Mouse (Mus musculus) erythroblast, adult 5-6 weeks (primary cell): Measurements from ENCODE around the gene Amer2. TPM values are rescaled to one million over a fixed set of nuclear protein-coding genes. Genes with fewer than 3 reads are reported as not detected.

Source experiments
- ATAC-seq: replicated peaks from 2 replicates; pipeline ENCODE4 v1.8.0; 2016; ENCODE audit warnings: moderate number of reproducible peaks, mild to moderate bottlenecking, moderate TSS enrichment, inconsistent platforms; ENCODE audit not compliant: poor library complexity, low FRiP score, severe bottlenecking
- total RNA-seq, 2 experiments: library from RNA; stranded (forward) in 1 of 2; stranded (reverse) in 1 of 2; fragments of 150-400 nt in 1 of 2; fragments of 200-764, 138-1000 nt in 1 of 2; gene quantifications; 2 replicates each; pipeline versions ENCODE4 v1.2.3 to v1.2.4; 2015 to 2017; ENCODE audit warnings: low replicate concordance in 2 of 2

The Amer2 gene
- total RNA-seq, 2 experiments from 2014 or later, result 0.51 to 2.5 TPM

- no peak for ATAC-seq
These were observed 62.5 kb downstream of the Amer2 start for GRCm38 (mm10) chr14:60435515-60435914.

DNA sequence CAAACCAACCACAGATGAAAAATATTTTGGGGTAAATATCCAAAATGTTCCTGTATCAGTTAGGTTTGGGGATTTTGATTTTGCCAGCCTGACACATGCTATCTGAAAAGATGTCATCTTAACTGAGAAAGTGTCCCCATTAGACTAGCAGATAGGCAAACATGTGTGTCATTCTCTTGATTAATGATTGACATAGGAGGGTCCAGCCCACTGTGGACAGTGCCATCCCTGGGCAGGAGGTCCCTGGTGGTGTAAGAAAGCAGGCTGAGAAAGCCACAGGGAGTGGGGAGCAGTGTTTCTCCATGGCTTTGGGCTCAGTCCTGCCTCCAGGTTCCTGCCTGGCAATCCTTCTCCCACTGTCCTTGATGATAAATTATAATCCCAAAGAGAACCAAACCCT, 63.3 kb downstream of the Amer2 start:
- ATAC-seq, result no peak

Other genes starting within 250 kb of the Amer2 start
- gene Atp8a2, start 176.1 kb upstream of the Amer2 start, total RNA-seq (2015; ENCODE audit: low replicate concordance), result 0.19 and 0.21 TPM in 2 replicates
- gene Atp8a2, start 176.1 kb upstream of the Amer2 start, total RNA-seq (2017; ENCODE audit: low replicate concordance), result 0.14 and 0.34 TPM in 2 replicates
- gene Nupl1, start 121.8 kb upstream of the Amer2 start, total RNA-seq (2015; ENCODE audit: low replicate concordance), result not detected in 2 replicates
- not detected in 2 replicates for gene Nupl1, start 121.8 kb upstream of the Amer2 start, total RNA-seq (2017; ENCODE audit: low replicate concordance)
- gene Gm49336, start 121.8 kb upstream of the Amer2 start, total RNA-seq (2015; ENCODE audit: low replicate concordance), result 26.3 and 27.0 TPM in 2 replicates
- gene Gm49336, start 121.8 kb upstream of the Amer2 start, total RNA-seq (2017; ENCODE audit: low replicate concordance), result 34.6 and 58.1 TPM in 2 replicates
- 16.7 and 17.1 TPM in 2 replicates for gene Mtmr6, start 108.0 kb upstream of the Amer2 start, total RNA-seq (2015; ENCODE audit: low replicate concordance)
- gene Mtmr6, start 108.0 kb upstream of the Amer2 start, total RNA-seq (2017; ENCODE audit: low replicate concordance), result 18.8 and 23.0 TPM in 2 replicates